Mouse (Mus musculus) lung, adult 2 months (tissue): ENCODE measurements around the gene Myh15. TPM values are rescaled to one million over a fixed set of nuclear protein-coding genes. Genes with fewer than 3 reads are reported as not detected.
"Not testable (repeated sequence)": the region's sequence is repeated elsewhere in the genome, so short reads cannot be mapped to it uniquely, and the experiment has no call there.

Experiments
- DNase-seq: peaks from one replicate; pipeline ENCODE4 v3.0.0; 2022
- H3K4me1 ChIP-seq: fragments of 200-500 bp; 2 replicates; pipeline ENCODE4 v1.6.1; 2011; ENCODE audit warnings: low read length; ENCODE audit not compliant: control insufficient read depth, insufficient read depth
- H3K4me3 ChIP-seq: fragments of 200-500 bp; replicated peaks from 2 replicates; pipeline ENCODE3; 2011; ENCODE audit warnings: low read depth, mild to moderate bottlenecking, control low read depth, low read length; ENCODE audit errors: extremely low read depth
- CTCF ChIP-seq: fragments of 200-500 bp; IDR thresholded peaks from 2 replicates; pipeline ENCODE4 v1.5.1; 2011; ENCODE audit warnings: mild to moderate bottlenecking, low read length, control low read depth; ENCODE audit not compliant: insufficient read depth
- POLR2A ChIP-seq: fragments of 200-500 bp; IDR thresholded peaks from 2 replicates; pipeline ENCODE4 v1.6.1; 2011; ENCODE audit warnings: low read depth, mild to moderate bottlenecking, control low read depth, low read length, borderline replicate concordance; ENCODE audit errors: extremely low read depth
- WGBS: fragments of 180-500 bp; shearing (Covaris S2); methylation state at CpG from one replicate; pipeline ENCODE4 v1.1.7; 2018; 5-methylcytosine and 5-hydroxymethylcytosine counted together
- polyA plus RNA-seq: library from polyadenylated mRNA; depleted of rRNA; stranded (reverse); fragments of >200 nt; gene quantifications from 2 replicates; pipeline ENCODE4 v1.2.3, GENCODE M21; 2012; rRNA removed

Myh15 gene
- polyA plus RNA-seq, 1 experiment: not detected

- DNase-seq: no peak
- 65% methylated on average over 8 of the region's 8 CpGs for WGBS
- Histone ChIP-seq H3K4me3 (no peak overlapping the region), H3K4me1 (no peaks in the 10 kb centered on the region)
- TF ChIP-seq POLR2A (no peak), CTCF (no peak)
These were observed 166.4 kb downstream of the Myh15 start for GRCm38 (mm10) chr16:49223733-49224132.

- DNase-seq, H3K4me1 ChIP-seq, H3K4me3 ChIP-seq: not testable (repeated sequence)
- 94% methylated on average over 1 of the region's 1 CpGs for WGBS
These were observed 186.2 kb downstream of the Myh15 start for GRCm38 (mm10) chr16:49243517-49243916.

Other genes with a start within 250 kb of the Myh15 start
- gene Retnlb, start 240.6 kb upstream of the Myh15 start, polyA plus RNA-seq: not detected in 2 replicates
- gene Retnla, start 214.9 kb upstream of the Myh15 start, polyA plus RNA-seq: 105 and 219 TPM in 2 replicates
- gene Retnlg, start 184.9 kb upstream of the Myh15 start, polyA plus RNA-seq: 10.2 and 46.2 TPM in 2 replicates
- gene Dzip3, start 63.3 kb upstream of the Myh15 start, polyA plus RNA-seq: 1.8 and 2.3 TPM in 2 replicates
- gene Cip2a, start 63.3 kb upstream of the Myh15 start, polyA plus RNA-seq: 0.19 and 0.69 TPM in 2 replicates